Mouse (Mus musculus) heart, postnatal 0 days (tissue): Measurements from ENCODE around the gene Ubac1.

Experiments
- CTCF ChIP-seq: IDR thresholded peaks from 2 replicates; pipeline ENCODE4 v1.5.1; 2016; ENCODE audit warnings: antibody characterized with exemption, control low read depth, low read depth
- EP300 ChIP-seq: IDR thresholded peaks from 2 replicates; pipeline ENCODE4 v1.6.1; 2016; ENCODE audit warnings: antibody characterized with exemption, low read depth

DNA sequence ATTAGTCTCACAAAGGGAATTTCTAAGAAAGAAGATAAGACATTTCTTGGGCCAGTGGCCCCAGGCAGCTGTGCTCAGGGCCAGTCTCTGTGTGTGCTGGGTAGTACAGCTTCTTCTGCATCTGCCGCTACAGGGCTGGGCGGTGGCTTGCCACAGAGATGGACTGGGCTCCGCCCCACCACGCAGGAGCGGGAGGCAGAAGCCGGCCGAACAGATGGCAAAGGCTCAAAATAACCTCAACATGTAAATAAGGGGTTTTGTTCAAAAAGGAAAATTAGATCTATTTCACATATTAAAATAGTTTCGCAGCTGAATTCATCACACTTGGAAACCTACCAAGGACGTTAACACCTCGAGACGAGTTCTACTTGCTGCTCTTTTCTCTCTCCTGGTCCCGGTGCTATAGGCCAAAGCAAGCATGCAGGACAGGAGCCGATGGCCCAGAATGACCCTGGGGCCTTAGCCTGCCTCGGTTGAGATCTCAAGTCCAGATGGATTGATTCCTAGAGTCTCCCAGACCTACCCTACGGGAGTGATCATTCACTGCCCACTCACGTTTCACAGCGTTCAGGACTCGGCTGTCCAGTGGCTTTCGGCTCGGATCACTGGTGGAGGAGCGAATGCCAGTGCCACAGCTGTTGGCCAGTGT, 39.6 kb upstream of the Ubac1 start:
- TF ChIP-seq EP300 (no peak), CTCF (no peak)
